Mouse (Mus musculus) stomach, postnatal 0 days (tissue): ENCODE data around the gene Inafm2.

Experiments used
- CTCF ChIP-seq: IDR thresholded peaks from 2 replicates; pipeline ENCODE4 v1.5.1; 2016; ENCODE audit warnings: antibody characterized with exemption, low read depth, mild to moderate bottlenecking, moderate library complexity
- EP300 ChIP-seq: optimal IDR thresholded peaks from 2 replicates; pipeline ENCODE3; 2016; ENCODE audit warnings: antibody characterized with exemption

- no peak for TF ChIP-seq CTCF
- TF ChIP-seq EP300: no peak
Measured at GRCm38 (mm10) chr2:118703913-118704730, 41.4 kb upstream of the Inafm2 start, which contains the start of gene Ankrd63.
